Mouse (Mus musculus) lung, postnatal 0 days (tissue): ENCODE results near the gene Srsf7.

Experiments used
- CTCF ChIP-seq: IDR thresholded peaks from 2 replicates; pipeline ENCODE4 v1.5.1; 2016; ENCODE audit warnings: antibody characterized with exemption, mild to moderate bottlenecking
- EP300 ChIP-seq: IDR thresholded peaks from 2 replicates; pipeline ENCODE4 v1.6.1; 2016; ENCODE audit warnings: antibody characterized with exemption, mild to moderate bottlenecking, control low read depth

DNA sequence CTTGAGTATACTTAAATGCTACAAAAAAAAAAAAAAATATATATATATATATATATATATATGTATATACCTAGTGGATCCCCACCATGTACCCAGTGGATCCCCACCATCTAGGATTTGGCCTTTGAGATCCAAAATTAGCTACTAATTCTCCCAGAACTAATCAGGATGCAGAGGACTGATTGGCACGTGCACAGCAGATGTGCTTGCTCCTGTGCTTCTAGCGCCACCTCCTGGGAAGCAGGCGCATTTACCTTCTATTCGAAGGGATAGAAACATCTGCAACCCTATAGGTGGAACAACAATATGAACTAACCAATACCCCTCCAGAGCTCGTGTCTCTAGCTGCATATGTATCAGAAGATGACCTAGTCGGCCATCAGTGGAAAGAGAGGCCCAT is 27.1 kb downstream of the Srsf7 start:
- no peak for TF ChIP-seq EP300
- TF ChIP-seq CTCF, result peak; percentile 98
